Mouse (Mus musculus) neural tube, embryonic 12.5 days (tissue): ENCODE measurements at regions not wholly inside any gene's neighbourhood (a gene's known extent, or its start where the extent isn't known, plus 50 kb on each side); places are given as distances from the start of the nearest gene placed in this dataset.

Experiments used
- ATAC-seq: fragments of 200-750 bp; cut with Nextera tagmentation; 2 replicates; pipeline ENCODE4 v1.8.0; 2017; ENCODE audit warnings: low read depth, mild to moderate bottlenecking, moderate TSS enrichment, moderate library complexity; ENCODE audit not compliant: low FRiP score
- H3K27ac ChIP-seq: fragments of 300-500 bp; sonication (generic); 2 replicates; pipeline ENCODE4 v1.5.1; 2016
- H3K27me3 ChIP-seq: fragments of 300-500 bp; sonication (generic); replicated peaks from 2 replicates; pipeline ENCODE4 v1.6.1; 2016; ENCODE audit warnings: mild to moderate bottlenecking
- H3K36me3 ChIP-seq: fragments of 300-500 bp; sonication (generic); 2 replicates; pipeline ENCODE4 v1.6.1; 2016; ENCODE audit warnings: mild to moderate bottlenecking
- H3K4me1 ChIP-seq: fragments of 300-500 bp; sonication (generic); 2 replicates; pipeline ENCODE4 v1.6.1; 2016
- H3K4me2 ChIP-seq: fragments of 300-500 bp; sonication (generic); replicated peaks from 2 replicates; pipeline ENCODE4 v1.6.1; 2016; ENCODE audit warnings: mild to moderate bottlenecking
- H3K4me3 ChIP-seq: fragments of 300-500 bp; sonication (generic); 2 replicates; pipeline ENCODE4 v1.5.1; 2016
- H3K9ac ChIP-seq: fragments of 300-500 bp; sonication (generic); 2 replicates; pipeline ENCODE4 v1.6.1; 2016; ENCODE audit warnings: mild to moderate bottlenecking
- H3K9me3 ChIP-seq: fragments of 300-500 bp; sonication (generic); 2 replicates; pipeline ENCODE4 v1.6.1; 2016; ENCODE audit warnings: mild to moderate bottlenecking
- WGBS: fragments of 180-500 bp; shearing (Covaris S2); methylation state at CpG from one replicate; pipeline ENCODE4 v1.1.7; 2016; 5-methylcytosine and 5-hydroxymethylcytosine counted together

DNA sequence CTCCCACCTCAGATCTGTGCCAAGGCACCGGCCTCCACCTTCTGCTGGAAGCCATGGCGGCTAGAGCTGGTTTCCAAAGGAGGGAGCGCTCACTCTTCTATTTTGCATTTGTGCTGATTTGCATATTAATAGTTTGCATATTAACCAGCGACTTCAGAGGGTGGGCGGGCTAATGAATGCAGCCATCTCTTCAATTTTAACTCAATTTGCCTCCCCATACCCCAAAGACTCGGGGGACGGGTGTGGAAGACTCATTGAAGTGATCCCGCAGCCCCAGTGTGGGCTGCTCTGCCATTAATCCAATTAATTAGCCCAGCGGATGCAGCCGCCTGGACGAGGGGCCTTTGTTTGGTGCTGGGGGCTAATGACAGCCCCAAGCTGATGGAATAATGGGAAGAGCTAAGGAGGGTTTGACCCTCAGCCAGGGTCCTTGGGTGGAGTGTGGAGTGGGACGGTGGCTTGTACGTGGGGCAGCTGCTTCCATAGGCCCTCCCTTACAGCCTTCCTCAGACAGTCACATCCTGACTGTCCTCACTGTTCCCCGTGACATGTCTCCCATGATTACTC, 103.0 kb downstream of the Gm26897 start:
- no peaks in the 10 kb centered on the region for H3K36me3 ChIP-seq
- peak overlapping the region; percentile 12 for H3K4me2 ChIP-seq
- peak overlapping the region; percentile 27; the same call in 1 of the 2 replicates for H3K9ac ChIP-seq
- no peak overlapping the region; the same call in 1 of the 2 replicates for H3K27ac ChIP-seq
- peaks cover 20% of the 10 kb centered on the region for H3K4me1 ChIP-seq
- H3K9me3 ChIP-seq, result no peaks in the 10 kb centered on the region
- no peak overlapping the region for H3K4me3 ChIP-seq
- WGBS, result 8% methylated on average over 14 of the region's 14 CpGs
- peak; percentile 68 for ATAC-seq
- peaks cover 9% of the 10 kb centered on the region for H3K27me3 ChIP-seq

GRCm38 (mm10) chr5:111842461-111842860, 108.7 kb downstream of the Gm26897 start:
- no peak overlapping the region for H3K4me2 ChIP-seq
- H3K9ac ChIP-seq, result no peak overlapping the region
- H3K36me3 ChIP-seq, result no peaks in the 10 kb centered on the region
- no peak overlapping the region for H3K4me3 ChIP-seq
- H3K4me1 ChIP-seq, result peaks cover 12% of the 10 kb centered on the region; the same call in 1 of the 2 replicates
- no peaks in the 10 kb centered on the region for H3K9me3 ChIP-seq
- peaks cover 5% of the 10 kb centered on the region; the same call in 1 of the 2 replicates for H3K27me3 ChIP-seq
- ATAC-seq, result no peak
- H3K27ac ChIP-seq, result no peak overlapping the region
- 55% methylated on average over 17 of the region's 17 CpGs for WGBS

DNA sequence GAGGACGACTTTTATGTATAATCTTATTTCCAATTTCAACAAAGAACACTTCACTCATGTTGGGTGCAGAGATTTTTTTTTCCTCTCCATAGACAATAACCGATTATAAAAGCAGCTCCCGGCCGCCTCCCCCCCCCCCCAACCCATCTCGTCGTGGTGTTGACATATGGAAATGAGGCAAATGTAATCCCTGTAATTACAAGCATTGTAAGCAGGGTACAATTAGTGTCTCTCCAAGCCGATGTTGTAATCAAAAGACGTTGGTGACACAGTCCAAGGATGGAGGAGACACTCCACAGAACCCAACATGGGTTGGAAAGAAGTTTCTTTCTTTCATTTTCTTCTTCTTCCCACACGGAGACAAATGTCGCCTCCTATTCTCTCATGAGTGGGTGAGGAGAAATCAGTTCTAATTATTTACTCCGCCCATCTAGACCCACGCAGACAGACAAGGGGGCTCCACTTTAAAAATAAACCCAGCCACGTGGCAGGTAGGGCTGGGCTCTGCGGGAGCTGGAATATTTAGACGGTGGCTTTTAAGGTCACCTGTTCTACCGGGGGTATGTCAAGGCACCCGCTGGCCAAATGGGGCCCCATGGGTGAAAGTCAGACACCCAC, 110.0 kb downstream of the Gm26897 start:
- ATAC-seq, result no peak
- no peak overlapping the region for H3K27ac ChIP-seq
- H3K4me1 ChIP-seq, result peaks cover 12% of the 10 kb centered on the region; the same call in 1 of the 2 replicates
- H3K9me3 ChIP-seq, result peaks cover 4% of the 10 kb centered on the region; the same call in 1 of the 2 replicates
- no peak overlapping the region for H3K9ac ChIP-seq
- peaks cover 5% of the 10 kb centered on the region; the same call in 1 of the 2 replicates for H3K27me3 ChIP-seq
- H3K4me2 ChIP-seq, result no peak overlapping the region
- no peak overlapping the region for H3K4me3 ChIP-seq
- H3K36me3 ChIP-seq, result no peaks in the 10 kb centered on the region
- WGBS, result 49% methylated on average over 17 of the region's 17 CpGs

- no peak for ATAC-seq
- Histone ChIP-seq H3K9ac (no peak overlapping the region), H3K4me2 (no peak overlapping the region), H3K27ac (no peak overlapping the region), H3K27me3 (no peaks in the 10 kb centered on the region), H3K4me1 (peaks cover 12% of the 10 kb centered on the region; the same call in 1 of the 2 replicates), H3K36me3 (no peaks in the 10 kb centered on the region), H3K9me3 (peaks cover 4% of the 10 kb centered on the region; the same call in 1 of the 2 replicates), H3K4me3 (no peak overlapping the region)
- 37% methylated on average over 3 of the region's 3 CpGs for WGBS
Observed at GRCm38 (mm10) chr5:111844528-111844927, 110.8 kb downstream of the Gm26897 start.

DNA sequence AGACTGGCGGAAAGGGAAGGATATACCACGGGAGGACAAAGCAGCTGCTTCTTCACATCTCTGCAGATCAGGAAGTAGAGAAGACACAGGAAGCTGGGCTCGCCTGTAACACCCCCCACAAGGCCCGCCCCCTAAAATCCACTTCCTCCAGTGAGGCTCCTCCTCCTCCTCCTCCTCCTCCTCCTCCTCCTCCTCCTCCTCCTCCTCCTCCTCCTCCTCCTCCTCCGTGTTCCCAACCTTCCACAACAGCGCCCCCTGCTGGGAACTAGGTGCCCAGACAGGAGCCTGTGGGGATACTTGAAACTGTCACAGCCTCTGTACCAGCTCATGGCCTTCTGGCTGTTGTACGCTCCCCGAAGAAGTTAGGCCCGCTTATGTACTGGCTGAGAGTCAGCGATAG, 115.2 kb downstream of the Gm26897 start:
- no peak overlapping the region for H3K9ac ChIP-seq
- H3K27me3 ChIP-seq, result no peaks in the 10 kb centered on the region
- no peak for ATAC-seq
- peaks cover 4% of the 10 kb centered on the region; the same call in 1 of the 2 replicates for H3K9me3 ChIP-seq
- no peak overlapping the region for H3K4me3 ChIP-seq
- no peak overlapping the region for H3K4me2 ChIP-seq
- H3K27ac ChIP-seq, result no peak overlapping the region
- H3K36me3 ChIP-seq, result no peaks in the 10 kb centered on the region
- WGBS, result 91% methylated on average over 8 of the region's 10 CpGs
- H3K4me1 ChIP-seq, result peaks cover 26% of the 10 kb centered on the region

DNA sequence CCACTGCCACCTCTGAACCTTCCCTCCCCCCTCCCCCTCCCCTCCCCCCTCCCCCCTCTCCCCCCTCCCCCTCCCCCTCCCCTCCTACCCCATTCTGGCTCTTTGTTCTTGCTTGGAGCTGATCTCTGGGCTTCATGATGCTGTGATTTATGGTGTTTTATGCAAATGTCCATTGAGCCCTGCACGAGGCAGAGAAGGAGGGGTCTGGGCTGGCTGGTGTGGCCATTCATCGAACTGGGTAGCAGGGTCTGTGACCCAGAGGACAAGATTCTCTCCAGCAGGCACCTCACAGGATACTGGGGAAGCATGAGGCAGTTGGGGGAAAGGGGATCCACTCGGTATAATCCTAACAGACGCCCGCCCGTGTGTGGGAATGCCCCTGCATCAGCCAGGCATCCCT, 119.0 kb downstream of the Gm26897 start:
- H3K9me3 ChIP-seq, result peaks cover 4% of the 10 kb centered on the region; the same call in 1 of the 2 replicates
- peak overlapping the region; percentile 37; the same call in 1 of the 2 replicates for H3K27ac ChIP-seq
- peak overlapping the region; percentile 24; the same call in 1 of the 2 replicates for H3K4me2 ChIP-seq
- 11% methylated on average over 6 of the region's 6 CpGs for WGBS
- peaks cover 29% of the 10 kb centered on the region for H3K4me1 ChIP-seq
- H3K9ac ChIP-seq, result no peak overlapping the region
- H3K4me3 ChIP-seq, result no peak overlapping the region
- peak; percentile 78 for ATAC-seq
- no peaks in the 10 kb centered on the region for H3K36me3 ChIP-seq
- H3K27me3 ChIP-seq, result no peaks in the 10 kb centered on the region

GRCm38 (mm10) chr5:111855366-111855765, 121.6 kb downstream of the Gm26897 start:
- H3K4me3 ChIP-seq, result no peak overlapping the region
- no peak overlapping the region for H3K4me2 ChIP-seq
- peaks cover 29% of the 10 kb centered on the region for H3K4me1 ChIP-seq
- H3K27me3 ChIP-seq, result no peaks in the 10 kb centered on the region
- H3K36me3 ChIP-seq, result no peaks in the 10 kb centered on the region
- no peak for ATAC-seq
- no peak overlapping the region for H3K9ac ChIP-seq
- whole genome bisulfite sequencing, result 87% methylated on average over 2 of the region's 2 CpGs
- H3K9me3 ChIP-seq, result no peaks in the 10 kb centered on the region
- H3K27ac ChIP-seq, result no peak overlapping the region

- WGBS, result 52% methylated on average over 7 of the region's 7 CpGs
- Histone ChIP-seq H3K4me1 (peaks cover 24% of the 10 kb centered on the region), H3K36me3 (no peaks in the 10 kb centered on the region), H3K9me3 (no peaks in the 10 kb centered on the region), H3K4me2 (no peak overlapping the region), H3K9ac (no peak overlapping the region), H3K27ac (no peak overlapping the region), H3K27me3 (no peaks in the 10 kb centered on the region), H3K4me3 (no peak overlapping the region)
- no peak for ATAC-seq
Observed at GRCm38 (mm10) chr5:111857200-111857599, 123.5 kb downstream of the Gm26897 start.

GRCm38 (mm10) chr5:111860436-111860835, 126.7 kb downstream of the Gm26897 start:
- no peak overlapping the region for H3K27ac ChIP-seq
- H3K4me3 ChIP-seq, result no peak overlapping the region
- H3K4me2 ChIP-seq, result no peak overlapping the region
- no peak for ATAC-seq
- H3K9me3 ChIP-seq, result no peaks in the 10 kb centered on the region
- H3K4me1 ChIP-seq, result peaks cover 5% of the 10 kb centered on the region
- H3K9ac ChIP-seq, result no peak overlapping the region
- H3K27me3 ChIP-seq, result no peaks in the 10 kb centered on the region
- 100% methylated on average over 1 of the region's 1 CpGs for WGBS
- no peaks in the 10 kb centered on the region for H3K36me3 ChIP-seq

DNA sequence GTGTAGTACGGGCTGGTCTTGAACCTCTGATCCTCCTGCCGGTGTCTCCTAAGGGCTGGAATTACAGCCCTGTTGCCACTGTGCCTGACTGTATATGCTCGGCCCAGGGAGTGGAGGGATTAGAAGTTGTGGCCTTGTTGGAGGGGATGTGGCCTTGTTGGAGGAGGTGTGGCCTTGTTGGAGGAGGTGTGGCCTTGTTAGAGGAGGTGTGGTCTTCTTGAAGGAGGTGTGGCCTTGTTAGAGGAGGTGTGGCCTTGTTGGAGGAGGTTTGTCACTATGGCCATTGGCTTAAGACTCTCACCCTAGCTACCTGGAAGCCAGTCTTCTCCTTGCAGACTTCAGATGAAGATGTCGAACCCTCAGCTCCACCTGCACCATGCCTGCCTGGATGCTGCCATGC, 128.6 kb downstream of the Gm26897 start:
- 0 out of 2 replicates have a peak, but pooled peaks cover 4% of the 10 kb centered on the region for H3K27me3 ChIP-seq
- H3K9me3 ChIP-seq, result no peaks in the 10 kb centered on the region
- H3K9ac ChIP-seq, result no peak overlapping the region
- H3K4me1 ChIP-seq, result no peaks in the 10 kb centered on the region; the same call in 1 of the 2 replicates
- 93% methylated on average over 4 of the region's 4 CpGs for WGBS
- no peak for ATAC-seq
- no peak overlapping the region for H3K27ac ChIP-seq
- no peak overlapping the region for H3K4me3 ChIP-seq
- H3K36me3 ChIP-seq, result no peaks in the 10 kb centered on the region
- H3K4me2 ChIP-seq, result no peak overlapping the region

- H3K36me3 ChIP-seq, result no peaks in the 10 kb centered on the region
- H3K9ac ChIP-seq, result no peak overlapping the region
- no peaks in the 10 kb centered on the region for H3K4me1 ChIP-seq
- no peak overlapping the region for H3K4me3 ChIP-seq
- no peaks in the 10 kb centered on the region for H3K9me3 ChIP-seq
- no peak overlapping the region for H3K4me2 ChIP-seq
- ATAC-seq, result no peak
- 0 out of 2 replicates have a peak, but pooled peaks cover 4% of the 10 kb centered on the region for H3K27me3 ChIP-seq
- H3K27ac ChIP-seq, result no peak overlapping the region
- 69% methylated on average over 7 of the region's 7 CpGs for WGBS
Observed at GRCm38 (mm10) chr5:111863922-111864321, 130.2 kb downstream of the Gm26897 start.

- Histone ChIP-seq H3K4me1 (no peaks in the 10 kb centered on the region), H3K9me3 (no peaks in the 10 kb centered on the region), H3K4me2 (no peak overlapping the region), H3K9ac (no peak overlapping the region), H3K27me3 (0 out of 2 replicates have a peak, but pooled peaks cover 4% of the 10 kb centered on the region), H3K36me3 (no peaks in the 10 kb centered on the region), H3K4me3 (no peak overlapping the region), H3K27ac (no peak overlapping the region)
- 61% methylated on average over 13 of the region's 13 CpGs for WGBS
- ATAC-seq, result no peak
Observed at GRCm38 (mm10) chr5:111864606-111865005, 130.9 kb downstream of the Gm26897 start.
